Mouse (Mus musculus) lung, adult 2 months (tissue): ENCODE data around the gene Aatk.

ENCODE experiments used
- CTCF ChIP-seq: fragments of 200-500 bp; IDR thresholded peaks from 2 replicates; pipeline ENCODE4 v1.5.1; 2011; ENCODE audit warnings: mild to moderate bottlenecking, low read length, control low read depth; ENCODE audit not compliant: insufficient read depth
- POLR2A ChIP-seq: fragments of 200-500 bp; IDR thresholded peaks from 2 replicates; pipeline ENCODE4 v1.6.1; 2011; ENCODE audit warnings: low read depth, mild to moderate bottlenecking, control low read depth, low read length, borderline replicate concordance; ENCODE audit errors: extremely low read depth

DNA sequence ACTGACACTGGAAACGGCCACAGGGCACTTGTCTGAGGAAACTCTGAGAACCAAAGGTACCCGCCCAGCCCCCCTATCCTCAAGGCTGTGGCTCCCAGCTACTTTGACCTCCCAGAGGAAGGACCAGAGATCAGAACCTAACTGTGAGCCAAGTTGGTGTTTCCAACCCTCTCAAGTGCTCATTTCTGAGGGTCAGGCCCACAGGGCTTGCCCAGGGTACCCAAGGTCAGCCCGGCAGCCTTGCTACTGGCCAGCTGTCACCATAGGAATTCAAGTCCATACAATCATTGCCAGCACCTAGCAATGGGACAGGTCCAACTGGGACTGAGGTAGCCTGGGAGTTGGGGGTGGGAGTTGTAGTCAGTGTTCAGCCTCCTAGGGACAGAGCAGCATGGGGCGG, 43.7 kb upstream of the Aatk start:
- TF ChIP-seq CTCF (no peak), POLR2A (no peak)
